Mouse (Mus musculus) hindbrain, embryonic 10.5 days (tissue): ENCODE measurements around the gene Ccdc60. TPM values are rescaled to one million over a fixed set of nuclear protein-coding genes. Genes with fewer than 3 reads are reported as not detected.

Experiments used
- DNase-seq: peaks from one replicate; pipeline ENCODE4 v3.0.0-alpha.2; 2017; ENCODE audit warnings: low spot score
- H3K27ac ChIP-seq: fragments of 300-500 bp; sonication (generic); 2 replicates; pipeline ENCODE4 v1.5.1; 2016; ENCODE audit warnings: mild to moderate bottlenecking, moderate library complexity
- H3K27me3 ChIP-seq: fragments of 300-500 bp; sonication (generic); 2 replicates; pipeline ENCODE4 v1.6.1; 2016; ENCODE audit warnings: mild to moderate bottlenecking; ENCODE audit not compliant: poor library complexity, insufficient read depth, severe bottlenecking
- H3K36me3 ChIP-seq: fragments of 300-500 bp; sonication (generic); 2 replicates; pipeline ENCODE4 v1.6.1; 2016; ENCODE audit warnings: mild to moderate bottlenecking, moderate library complexity
- H3K4me1 ChIP-seq: fragments of 300-500 bp; sonication (generic); replicated peaks from 2 replicates; pipeline ENCODE4 v1.6.1; 2016; ENCODE audit warnings: mild to moderate bottlenecking
- H3K4me3 ChIP-seq: fragments of 300-500 bp; sonication (generic); 2 replicates; pipeline ENCODE4 v1.5.1; 2016; ENCODE audit warnings: mild to moderate bottlenecking, moderate library complexity
- H3K9me3 ChIP-seq: fragments of 300-500 bp; sonication (generic); 2 replicates; pipeline ENCODE4 v1.6.1; 2016; ENCODE audit warnings: mild to moderate bottlenecking, moderate library complexity
- WGBS: fragments of 180-500 bp; shearing (Covaris S2); methylation state at CpG from one replicate; pipeline ENCODE4 v1.1.7; 2016; 5-methylcytosine and 5-hydroxymethylcytosine counted together
- polyA plus RNA-seq: library from polyadenylated mRNA; unstranded; fragments of >200 nt; fragmentation: Nextera tagmentation; extraction: Ambion mirVana; gene quantifications from 2 replicates; pipeline ENCODE4 v1.2.1, GENCODE M21; 2016

The Ccdc60 gene
- polyA plus RNA-seq, 1 experiment from 2014 or later, result 2.1 TPM

DNA sequence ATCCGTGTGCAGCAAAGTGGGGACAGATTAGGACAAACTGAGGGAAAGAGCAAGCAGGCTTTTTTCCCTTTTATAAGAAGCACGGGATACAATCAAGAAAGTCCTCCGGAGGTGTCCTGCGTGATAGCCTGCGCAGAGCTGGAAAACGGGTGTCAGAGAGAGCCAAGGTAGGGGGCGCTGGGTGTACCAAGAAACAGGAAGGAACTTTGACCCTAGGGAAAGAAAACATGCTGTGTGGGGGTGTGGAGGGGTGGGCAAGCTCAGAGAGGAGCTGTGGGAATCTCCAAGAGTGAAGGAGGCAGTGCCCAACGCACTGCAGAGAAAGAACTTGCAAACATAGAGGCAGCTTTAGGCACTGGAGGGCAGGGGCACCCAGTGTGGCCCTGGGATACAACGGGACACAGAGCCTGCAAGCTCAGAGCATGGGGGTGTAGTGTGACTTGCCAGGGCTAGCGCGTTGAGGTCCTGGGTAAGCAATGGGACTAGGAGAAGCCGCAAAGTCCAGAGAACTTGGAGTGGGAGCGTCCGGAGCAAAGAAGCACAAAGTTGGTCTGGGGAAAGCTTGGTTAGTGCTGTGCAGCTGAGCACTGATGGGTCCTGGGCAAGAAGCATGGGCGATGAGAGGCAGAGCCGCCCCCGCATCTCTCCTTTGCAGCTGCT lies 206.4 kb downstream of the Ccdc60 start:
- Histone ChIP-seq H3K27ac (no peak overlapping the region), H3K36me3 (no peaks in the 10 kb centered on the region), H3K9me3 (no peaks in the 10 kb centered on the region), H3K4me1 (peaks cover 12% of the 10 kb centered on the region), H3K4me3 (no peak overlapping the region), H3K27me3 (peaks cover 31% of the 10 kb centered on the region)
- 38% methylated on average over 17 of the region's 17 CpGs for WGBS
- no peak for DNase-seq

- no peak overlapping the region for H3K4me3 ChIP-seq
- H3K27me3 ChIP-seq, result peaks cover 31% of the 10 kb centered on the region
- WGBS, result 84% methylated on average over 7 of the region's 7 CpGs
- H3K9me3 ChIP-seq, result no peaks in the 10 kb centered on the region
- H3K36me3 ChIP-seq, result no peaks in the 10 kb centered on the region
- H3K27ac ChIP-seq, result no peak overlapping the region
- H3K4me1 ChIP-seq, result peaks cover 12% of the 10 kb centered on the region
- DNase-seq, result no peak
These were observed 207.2 kb downstream of the Ccdc60 start for GRCm38 (mm10) chr5:116081616-116082015.

DNA sequence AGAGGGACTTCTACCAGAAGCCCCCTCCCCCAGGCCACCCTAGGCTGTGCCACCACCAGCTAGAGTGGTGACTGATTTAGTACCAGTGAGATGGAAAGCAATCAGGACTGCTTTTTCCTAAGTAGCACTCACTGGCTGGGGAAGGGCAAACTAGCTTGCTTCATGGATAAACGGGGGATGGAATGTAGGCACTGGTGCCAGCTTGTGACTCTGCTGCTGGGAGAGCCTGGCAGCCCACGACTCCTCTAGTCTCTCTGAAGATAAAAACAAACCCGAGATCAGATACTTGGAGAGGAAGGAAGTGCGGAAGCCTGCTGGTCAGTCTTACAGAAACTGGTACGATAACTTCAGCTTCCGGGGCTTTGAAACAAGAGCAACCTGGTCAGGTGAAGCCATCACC lies 208.0 kb downstream of the Ccdc60 start:
- Histone ChIP-seq H3K27me3 (peaks cover 31% of the 10 kb centered on the region), H3K4me3 (no peak overlapping the region)
- WGBS, result 68% methylated on average over 6 of the region's 6 CpGs

More for the DNA sequence above, 208.0 kb downstream of the Ccdc60 start:
- Histone ChIP-seq H3K27ac (no peak overlapping the region), H3K4me1 (peaks cover 12% of the 10 kb centered on the region), H3K36me3 (no peaks in the 10 kb centered on the region), H3K9me3 (no peaks in the 10 kb centered on the region)
- no peak for DNase-seq

Other genes with a start within 250 kb of the Ccdc60 start
- gene Tmem233, start 205.7 kb downstream of the Ccdc60 start, polyA plus RNA-seq, result not detected in 2 replicates
- gene Hspb8, start 133.9 kb upstream of the Ccdc60 start, polyA plus RNA-seq, result 7.3 and 9.7 TPM in 2 replicates